In the genomic region with DNA sequence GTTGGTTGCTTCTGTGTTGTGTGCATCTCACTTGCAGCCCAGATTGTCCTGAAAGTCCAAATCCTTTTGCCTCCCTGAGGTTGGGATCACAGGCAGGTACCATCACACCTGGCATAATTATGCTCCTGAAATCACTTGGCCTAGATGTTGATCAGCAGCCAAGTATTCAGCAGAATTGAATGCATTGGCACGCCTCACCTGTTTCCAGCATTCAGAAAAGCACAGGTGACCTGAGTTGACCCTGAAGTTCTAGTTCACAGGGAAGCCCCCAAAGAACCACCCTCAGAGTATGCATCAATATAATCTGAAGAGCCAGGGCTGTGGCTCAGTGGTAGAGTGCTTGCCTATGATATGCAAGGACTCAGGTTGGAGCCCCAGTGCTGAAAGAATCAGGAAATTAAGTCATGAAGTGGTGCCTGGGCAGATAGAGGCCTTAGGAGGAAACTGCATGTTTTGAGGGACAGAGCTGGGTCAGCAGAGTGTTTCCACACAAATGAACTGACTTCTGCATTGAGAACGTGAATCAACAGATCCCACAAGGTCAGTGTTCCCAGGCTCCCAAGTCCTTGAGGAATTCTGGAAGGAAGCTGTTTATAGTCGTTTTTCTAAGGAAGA, we compare ENCODE assay signal across 13 mouse cellular contexts. TPM values are rescaled to one million over a fixed set of nuclear protein-coding genes. Genes with fewer than 3 reads are reported as not detected.
DNase-seq lines count a peak whose midpoint lies in the region; ATAC-seq and TF ChIP-seq lines count a peak whose summit lies in the region.
"Had no signal": no experiment of that assay in that cellular context is flagged by ENCODE, and none has a peak within 500 bp of the region (broad histone marks: within the 10 kb centered on the region; RNA-seq: fewer than 3 reads in every experiment).

No protein-coding gene starts in this region.

- no peak for TF ChIP-seq CTCF in gastrocnemius, adult 2 months (IDR thresholded peaks at IDR 0.05)
- TF ChIP-seq CTCF in left cerebral cortex, adult 2 months (IDR thresholded peaks at IDR 0.05) = no peak

- no peak overlapping the region for H3K4me3 ChIP-seq in gastrocnemius, adult 2 months
- H3K4me3 ChIP-seq in left cerebral cortex, adult 2 months = no peak overlapping the region
- H3K4me3 ChIP-seq in limb, embryonic 10.5 days = no peak overlapping the region
- H3K4me3 ChIP-seq: neural tube, embryonic 12.5 days had no signal

- no peaks in the 10 kb centered on the region for H3K36me3 ChIP-seq in limb, embryonic 10.5 days
- H3K36me3 ChIP-seq: neural tube, embryonic 12.5 days had no signal

- no peaks in the 10 kb centered on the region for H3K4me1 ChIP-seq in limb, embryonic 10.5 days
- H3K4me1 ChIP-seq: neural tube, embryonic 12.5 days had no signal

- peak overlapping the region; percentile 64 for H3K27ac ChIP-seq in gastrocnemius, adult 2 months
- H3K27ac ChIP-seq in left cerebral cortex, adult 2 months = peak overlapping the region; percentile 13
- no peak overlapping the region for H3K27ac ChIP-seq in limb, embryonic 10.5 days
- H3K27ac ChIP-seq: hindbrain, postnatal 0 days; neural tube, embryonic 12.5 days had no signal

- WGBS in limb, embryonic 10.5 days = 87% methylated on average over 3 of the region's 3 CpGs

- no peaks in the 10 kb centered on the region for H3K27me3 ChIP-seq in limb, embryonic 10.5 days (ENCODE audit: low read depth, poor library complexity, severe bottlenecking)
- H3K27me3 ChIP-seq: neural tube, embryonic 12.5 days had no signal

- intact Hi-C loops in gastrocnemius, adult 2 months (cut with DNase I) = no loop called here
- intact Hi-C loops in left cerebral cortex, adult 2 months (cut with DNase I) = no loop called here

- peak; percentile 27 for ATAC-seq in common myeloid progenitor, adult 5-6 weeks (replicated peaks; ENCODE audit: low read depth, poor library complexity, severe bottlenecking)
- ATAC-seq: forebrain, embryonic 14.5 days; hindbrain, postnatal 0 days had no signal

- no peak for DNase-seq in gastrocnemius, adult 2 months
- DNase-seq in gastrocnemius, adult 8-10 months (ENCODE audit: low spot score in 2 of 2) = no peak
- no peak for DNase-seq in left cerebral cortex, adult 2 months (ENCODE audit: extremely low spot score in 1 of 2, low spot score in 2 of 2)
- DNase-seq in left cerebral cortex, adult 18-20 months (ENCODE audit: low spot score in 2 of 2) = no peak
- peak; percentile 49 for DNase-seq in lung, postnatal 36 days
- no peak for DNase-seq in limb, embryonic 10.5 days (ENCODE audit: low spot score)
- DNase-seq in c-Kit-positive CD71-positive TER-119-positive erythroid progenitor cells, embryonic 14.5 days (ENCODE audit: low spot score) = no peak
- DNase-seq: adrenal gland, postnatal 36 days; embryo, embryonic 11 days had no signal

- H3K9me3 ChIP-seq in limb, embryonic 10.5 days (replicated peaks) = no peaks in the 10 kb centered on the region
- H3K9me3 ChIP-seq: neural tube, embryonic 12.5 days had no signal

RNA-seq across cellular contexts. Expression of gene Gpcpd1, which starts 10.4 kb away (rescaled TPM):
- 100 to 1,000 TPM; 167 to 341 TPM for total RNA-seq in gastrocnemius, adult 2 months (2021)
- 100 to 1,000 TPM; 207 to 271 (median 240) TPM for total RNA-seq in gastrocnemius, adult 8-10 months (2022)
- total RNA-seq in left cerebral cortex, adult 2 months (2021) = 10 to 100 TPM; 74.2 to 86.0 TPM
- 10 to 100 TPM; 69.9 to 77.5 TPM for total RNA-seq in left cerebral cortex, adult 18-20 months (2021)
- total RNA-seq in common myeloid progenitor, adult 5-6 weeks (2017) = 29.5 and 61.5 TPM in 2 replicates
- 21.9 and 29.4 TPM in 2 replicates for polyA plus RNA-seq in limb, embryonic 10.5 days (2016; fragmentation: Nextera tagmentation; extraction: Ambion mirVana)
